Mouse (Mus musculus) forebrain, postnatal 0 days (tissue): Measurements from ENCODE around the gene Sugp2. TPM values are rescaled to one million over a fixed set of nuclear protein-coding genes. Genes with fewer than 3 reads are reported as not detected.
"Not testable (repeated sequence)": the region's sequence is repeated elsewhere in the genome, so short reads cannot be mapped to it uniquely, and the experiment has no call there.

Source experiments
- ATAC-seq: fragments of 200-750 bp; cut with Nextera tagmentation; 2 replicates; pipeline ENCODE4 v1.8.0; 2017; ENCODE audit warnings: mild to moderate bottlenecking, moderate library complexity
- DNase-seq: peaks from one replicate; pipeline ENCODE4 v3.0.0-alpha.2; 2015
- H3K27ac ChIP-seq: fragments of 300-500 bp; sonication (generic); 2 replicates; pipeline ENCODE4 v1.5.1; 2014; ENCODE audit warnings: low read depth, mild to moderate bottlenecking, antibody characterized with exemption, low read length, moderate library complexity, mixed read lengths
- H3K27me3 ChIP-seq: fragments of 300-500 bp; sonication (generic); 2 replicates; pipeline ENCODE4 v1.6.1; 2014; ENCODE audit warnings: mild to moderate bottlenecking, low read length, mixed read lengths; ENCODE audit not compliant: insufficient read depth
- H3K36me3 ChIP-seq: fragments of 300-500 bp; sonication (generic); 2 replicates; pipeline ENCODE4 v1.6.1; 2014; ENCODE audit warnings: mild to moderate bottlenecking, moderate library complexity; ENCODE audit not compliant: insufficient read depth
- H3K4me1 ChIP-seq: fragments of 300-500 bp; sonication (generic); 2 replicates; pipeline ENCODE4 v1.6.1; 2014; ENCODE audit warnings: antibody characterized with exemption; ENCODE audit not compliant: insufficient read depth
- H3K4me2 ChIP-seq: fragments of 300-500 bp; sonication (generic); 2 replicates; pipeline ENCODE4 v1.6.1; 2014; ENCODE audit warnings: low read depth, mild to moderate bottlenecking, moderate library complexity
- H3K4me3 ChIP-seq: fragments of 300-500 bp; sonication (generic); 2 replicates; pipeline ENCODE4 v1.5.1; 2014; ENCODE audit warnings: low read depth, low read length, mixed read lengths
- H3K9ac ChIP-seq: fragments of 300-500 bp; sonication (generic); 2 replicates; pipeline ENCODE4 v1.6.1; 2014; ENCODE audit warnings: mild to moderate bottlenecking
- H3K9me3 ChIP-seq: fragments of 300-500 bp; sonication (generic); 2 replicates; pipeline ENCODE4 v1.6.1; 2016; ENCODE audit warnings: low read length
- CTCF ChIP-seq: sonication (generic); IDR thresholded peaks from 2 replicates; pipeline ENCODE4 v1.5.1; 2016; ENCODE audit warnings: antibody characterized with exemption, control low read depth, low read depth
- WGBS: fragments of 180-500 bp; shearing (Covaris S2); extraction: QIAGEN DNeasy Blood & Tissue Kit; methylation state at CpG from one replicate; pipeline ENCODE4 v1.1.7; 2014; 5-methylcytosine and 5-hydroxymethylcytosine counted together
- polyA plus RNA-seq: library from polyadenylated mRNA; unstranded; fragments of >200 nt; fragmentation: Nextera tagmentation; extraction: Ambion mirVana; gene quantifications from 2 replicates; pipeline ENCODE4 v1.2.1, GENCODE M21; 2015
- total RNA-seq: library from RNA; depleted of rRNA; stranded (reverse); fragments of >200 nt; gene quantifications from 2 replicates; pipeline ENCODE4 v1.2.3, GENCODE M21; 2014

Gene Sugp2
- total and polyA plus RNA-seq, 2 experiments from 2014 or later: 65.0 to 129 TPM

GRCm38 (mm10) chr8:70212112-70213055, 21.6 kb upstream of the Sugp2 start, which contains the start of gene Slc25a42:
Slc25a42 (minus strand) TSS chr8:70212305.
- Histone ChIP-seq H3K36me3 (no peaks in the 10 kb centered on the region), H3K4me3 (peak within 1 kb of the TSS; percentile 74), H3K4me2 (peak within 1 kb of the TSS; percentile 86), H3K9ac (peak within 1 kb of the TSS; percentile 70), H3K27me3 (no peaks in the 10 kb centered on the region), H3K4me1 (0 out of 2 replicates have a peak, but pooled peaks cover 4% of the 10 kb centered on the region), H3K27ac (peak within 1 kb of the TSS; percentile 74), H3K9me3 (no peaks in the 10 kb centered on the region)
- peak; percentile 97 for ATAC-seq
- DNase-seq: peak; percentile 100
- WGBS: 1% methylated on average over 65 of the region's 66 CpGs
- 0 out of 2 replicates have a peak, but pooled peaks have one; percentile 12 for TF ChIP-seq CTCF

- H3K4me1 ChIP-seq: 0 out of 2 replicates have a peak, but pooled peaks cover 4% of the 10 kb centered on the region
- ATAC-seq (no peak), DNase-seq (no peak)
- no peak overlapping the region for H3K4me2 ChIP-seq
- no peak overlapping the region for H3K9ac ChIP-seq
- 67% methylated on average over 3 of the region's 3 CpGs for WGBS
- H3K4me3 ChIP-seq: no peak overlapping the region
- no peak overlapping the region for H3K27ac ChIP-seq
- no peak for TF ChIP-seq CTCF
- H3K9me3 ChIP-seq: no peaks in the 10 kb centered on the region
- no peaks in the 10 kb centered on the region for H3K27me3 ChIP-seq
- H3K36me3 ChIP-seq: no peaks in the 10 kb centered on the region
Measured at GRCm38 (mm10) chr8:70214411-70214810, 19.6 kb upstream of the Sugp2 start.

- no peak overlapping the region for H3K4me2 ChIP-seq
- H3K4me1 ChIP-seq: 0 out of 2 replicates have a peak, but pooled peaks cover 4% of the 10 kb centered on the region
- no peak for TF ChIP-seq CTCF
- H3K27me3 ChIP-seq: no peaks in the 10 kb centered on the region
- 72% methylated on average over 5 of the region's 5 CpGs for WGBS
- H3K9me3 ChIP-seq: no peaks in the 10 kb centered on the region
- H3K27ac ChIP-seq: no peak overlapping the region
- no peak overlapping the region for H3K4me3 ChIP-seq
- no peak overlapping the region for H3K9ac ChIP-seq
- DNase-seq (no peak), ATAC-seq (no peak)
- H3K36me3 ChIP-seq: no peaks in the 10 kb centered on the region
Measured at GRCm38 (mm10) chr8:70215092-70215491, 18.9 kb upstream of the Sugp2 start.

- H3K36me3 ChIP-seq, H3K9me3 ChIP-seq, H3K4me2 ChIP-seq, ATAC-seq, H3K27me3 ChIP-seq, DNase-seq, H3K27ac ChIP-seq, H3K9ac ChIP-seq, H3K4me1 ChIP-seq, H3K4me3 ChIP-seq: not testable (repeated sequence)
- WGBS: 68% methylated on average over 3 of the region's 3 CpGs
Measured at GRCm38 (mm10) chr8:70216161-70216560, 17.9 kb upstream of the Sugp2 start.

- Histone ChIP-seq H3K27ac (no peak overlapping the region), H3K4me1 (0 out of 2 replicates have a peak, but pooled peaks cover 4% of the 10 kb centered on the region), H3K36me3 (peaks cover 5% of the 10 kb centered on the region; the same call in 1 of the 2 replicates), H3K27me3 (no peaks in the 10 kb centered on the region), H3K4me2 (no peak overlapping the region), H3K4me3 (no peak overlapping the region), H3K9ac (no peak overlapping the region), H3K9me3 (no peaks in the 10 kb centered on the region)
- no peak for TF ChIP-seq CTCF
- 54% methylated on average over 1 of the region's 1 CpGs for WGBS
- ATAC-seq: no peak
- peak; percentile 75 for DNase-seq
Measured at GRCm38 (mm10) chr8:70216566-70216965, 17.5 kb upstream of the Sugp2 start.

- H3K27me3 ChIP-seq: no peaks in the 10 kb centered on the region
- DNase-seq: no peak
- TF ChIP-seq CTCF: no peak
- H3K4me2 ChIP-seq: no peak overlapping the region
- peaks cover 13% of the 10 kb centered on the region for H3K36me3 ChIP-seq
- ATAC-seq: no peak
- H3K4me3 ChIP-seq: no peak overlapping the region
- no peaks in the 10 kb centered on the region for H3K9me3 ChIP-seq
- H3K27ac ChIP-seq: no peak overlapping the region
- 0 out of 2 replicates have a peak, but pooled peaks cover 4% of the 10 kb centered on the region for H3K4me1 ChIP-seq
- no peak overlapping the region for H3K9ac ChIP-seq
Measured at GRCm38 (mm10) chr8:70217441-70217840, 16.6 kb upstream of the Sugp2 start.

- Histone ChIP-seq H3K9ac (no peak overlapping the region), H3K27ac (no peak overlapping the region), H3K4me2 (no peak overlapping the region), H3K36me3 (peaks cover 31% of the 10 kb centered on the region), H3K4me1 (no peaks in the 10 kb centered on the region), H3K27me3 (no peaks in the 10 kb centered on the region), H3K4me3 (no peak overlapping the region), H3K9me3 (no peaks in the 10 kb centered on the region)
- ATAC-seq (peak; percentile 47), DNase-seq (peak; percentile 37)
- no peak for TF ChIP-seq CTCF
- 50% methylated on average over 5 of the region's 5 CpGs for WGBS
Measured at GRCm38 (mm10) chr8:70219107-70219684, 14.8 kb upstream of the Sugp2 start.
